Mouse (Mus musculus) layer of hippocampus, postnatal 25 days (tissue): ENCODE measurements at regions not wholly inside any gene's neighbourhood (a gene's known extent, or its start where the extent isn't known, plus 50 kb on each side); places are given as distances from the start of the nearest gene placed in this dataset.
A peak's percentile ranks its signal among the peaks of the same experiment; 100 is the strongest.

ENCODE experiments used
- DNase-seq, 2 experiments: peaks; one replicate each; pipeline ENCODE4 v3.0.0; 2022; ENCODE audit warnings: mixed read lengths in 2 of 2, low spot score in 1 of 2; ENCODE audit errors: extremely low spot score in 1 of 2

DNA sequence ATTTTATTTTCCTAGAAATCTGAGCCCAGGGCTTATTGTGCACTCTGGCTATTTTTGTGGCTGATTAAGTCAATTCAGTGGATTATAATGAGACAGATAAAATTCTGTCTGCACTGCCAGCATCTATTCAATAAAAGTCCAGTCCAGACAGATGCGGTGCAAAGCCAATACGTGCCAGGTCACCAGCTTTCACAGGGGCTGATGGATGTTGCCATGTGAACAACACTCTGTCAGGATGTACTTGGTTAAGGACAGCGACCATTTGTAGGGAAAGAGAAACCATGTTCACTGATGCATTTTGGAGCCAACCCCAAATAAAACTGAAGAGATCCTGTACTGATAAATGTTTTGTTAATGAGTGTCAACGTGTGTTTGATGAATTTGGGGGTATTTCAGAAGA lies 285.0 kb upstream of the Gnpda2 start:
- DNase-seq = no peak

DNA sequence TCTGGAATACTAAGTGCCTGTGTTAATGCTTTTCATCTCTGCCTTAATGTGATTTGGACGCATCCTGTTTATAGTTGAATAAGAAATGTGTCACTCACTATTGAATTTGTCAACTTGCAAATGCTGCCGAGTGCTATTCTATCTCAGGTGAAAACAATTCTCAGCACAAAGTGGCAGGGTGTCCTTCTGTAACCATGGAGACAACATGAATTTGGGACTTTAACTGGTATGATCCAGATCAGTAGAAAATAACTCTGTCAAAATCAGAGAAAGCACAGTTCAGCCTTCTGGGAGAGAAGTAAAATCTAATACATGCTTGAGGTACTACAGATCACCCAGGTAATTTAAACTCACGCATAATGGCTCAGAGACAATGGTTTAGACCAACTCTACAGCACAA lies 270.9 kb upstream of the Gnpda2 start:
- DNase-seq = no peak

DNA sequence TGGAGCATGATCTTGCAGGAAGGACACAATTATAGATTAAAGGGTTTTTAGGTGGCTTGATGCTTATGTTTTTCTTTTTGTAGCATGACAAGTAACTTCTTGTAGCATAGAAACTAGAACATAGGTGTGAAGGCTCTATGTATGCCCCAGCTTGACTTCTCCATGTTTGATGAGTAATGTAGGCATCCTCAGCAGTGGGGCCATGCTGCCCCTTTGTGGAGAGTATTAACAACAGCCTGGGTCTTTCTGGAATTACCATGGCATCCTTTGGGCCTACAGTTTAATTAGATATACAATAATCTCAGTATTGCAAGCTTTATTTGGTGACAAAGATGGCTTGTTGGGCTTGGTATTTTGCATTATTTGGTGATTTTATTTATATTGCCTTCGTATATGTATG lies 252.7 kb upstream of the Gnpda2 start:
- no peak for DNase-seq

DNA sequence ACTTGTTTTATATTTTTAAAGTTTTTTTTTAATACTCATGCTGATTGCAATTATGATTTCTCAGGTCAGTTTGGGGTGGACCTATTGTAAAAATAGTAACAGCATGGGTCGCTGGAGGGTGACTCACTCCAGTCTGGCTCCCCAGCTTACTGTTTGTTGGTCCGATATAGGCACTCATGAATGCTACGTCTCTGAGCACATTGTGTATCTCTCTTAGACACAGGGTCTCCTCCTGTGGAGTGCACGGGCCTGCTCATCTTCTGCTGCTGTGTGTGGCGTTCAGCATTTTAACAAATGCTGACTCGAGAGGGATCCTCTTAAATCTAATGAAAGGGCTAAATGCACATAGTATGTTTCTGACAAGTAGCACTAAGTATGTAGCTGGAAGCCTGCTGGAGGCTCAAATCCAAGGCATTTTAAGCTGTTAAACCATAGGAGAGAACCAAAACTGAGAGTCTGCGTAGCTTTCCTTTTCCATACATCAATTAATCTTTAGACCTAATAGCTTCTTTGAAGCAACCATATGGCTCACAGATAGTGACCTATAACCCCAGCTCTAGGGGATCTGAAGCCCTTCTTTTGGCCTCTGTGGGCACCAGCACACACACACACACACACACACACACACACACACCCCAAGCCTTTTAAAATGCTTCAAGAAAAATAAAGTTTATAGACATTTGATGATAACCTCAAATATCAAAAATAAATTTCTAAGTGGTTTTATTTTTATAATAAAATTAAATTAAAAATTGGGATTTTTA lies 246.0 kb upstream of the Gnpda2 start:
- no peak for DNase-seq

DNA sequence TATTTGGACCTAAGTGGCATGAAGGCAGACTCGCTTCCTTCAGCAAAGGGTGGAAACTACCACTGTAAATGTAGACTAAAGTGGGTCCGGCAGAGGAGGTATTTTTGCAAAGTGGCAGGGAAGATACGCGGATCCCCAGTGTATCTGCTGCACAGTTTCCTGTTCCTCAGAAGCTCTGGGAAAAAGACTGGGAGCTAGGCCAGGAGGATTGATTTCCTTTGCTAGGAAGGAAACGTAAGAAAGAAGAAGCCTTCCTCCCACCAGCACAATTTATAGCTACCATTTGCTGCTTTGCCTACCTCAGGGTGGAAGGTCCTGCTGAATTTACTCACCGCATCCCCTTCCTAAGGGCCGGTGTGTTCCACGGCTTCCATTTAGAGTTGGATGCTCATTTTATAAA lies 244.2 kb upstream of the Gnpda2 start:
- DNase-seq = no peak

DNA sequence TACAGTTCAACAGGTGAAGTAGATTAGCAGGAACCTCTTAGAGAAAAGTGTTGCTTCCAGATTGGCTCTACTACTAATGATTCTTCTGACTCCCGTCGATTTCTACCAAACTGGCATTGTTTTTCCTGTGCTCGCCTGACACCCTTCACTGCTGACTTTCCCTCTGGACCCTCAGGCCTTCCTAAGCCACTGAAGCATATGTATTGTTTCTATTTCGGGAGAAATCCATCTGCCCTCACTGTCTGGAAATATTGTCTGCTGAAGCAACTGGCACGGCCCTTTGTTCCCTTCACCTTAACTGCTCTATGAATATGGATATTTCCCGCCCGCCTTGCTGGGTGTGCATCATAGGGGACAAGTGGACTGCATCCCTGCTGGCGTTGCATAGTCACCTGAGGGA lies 243.0 kb upstream of the Gnpda2 start:
- DNase-seq = no peak

DNA sequence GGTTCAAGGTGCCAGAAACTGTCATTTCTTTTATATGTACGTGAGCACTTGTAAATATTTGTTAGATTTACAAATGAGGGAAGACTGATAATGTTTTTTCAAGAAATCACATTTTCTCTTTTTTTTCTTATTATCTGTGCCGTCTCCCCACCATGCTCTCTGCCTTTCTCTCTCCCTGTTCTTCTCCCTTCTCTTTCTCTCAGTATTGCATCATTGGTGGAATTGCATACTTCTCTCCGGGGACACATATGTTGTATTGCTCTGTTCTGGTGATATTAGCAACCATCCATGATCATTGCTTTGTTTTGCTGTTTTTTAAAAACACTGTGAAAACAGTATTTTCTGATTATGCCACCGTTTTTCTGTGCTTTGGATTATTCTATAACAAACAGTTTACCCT lies 225.6 kb upstream of the Gnpda2 start:
- DNase-seq = no peak

DNA sequence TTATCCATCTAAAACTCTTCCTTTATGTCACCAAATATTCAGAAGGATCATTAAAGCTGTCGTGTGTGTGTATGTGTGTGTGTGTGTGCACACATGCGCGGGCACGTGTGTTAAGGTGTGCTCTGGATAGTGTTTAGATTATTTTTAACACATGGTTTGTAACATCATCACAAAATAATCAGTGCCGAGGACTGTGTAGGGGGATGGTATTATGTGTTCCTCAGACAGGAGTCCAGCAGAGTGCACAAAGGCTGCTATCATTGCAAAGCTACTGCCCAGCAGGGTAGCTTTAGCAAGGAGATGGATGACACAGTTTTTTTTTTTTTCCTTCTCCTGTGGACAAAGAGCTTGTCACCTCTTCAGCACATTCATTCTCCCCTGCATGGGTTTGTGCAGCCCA lies 224.9 kb upstream of the Gnpda2 start:
- DNase-seq = no peak

DNA sequence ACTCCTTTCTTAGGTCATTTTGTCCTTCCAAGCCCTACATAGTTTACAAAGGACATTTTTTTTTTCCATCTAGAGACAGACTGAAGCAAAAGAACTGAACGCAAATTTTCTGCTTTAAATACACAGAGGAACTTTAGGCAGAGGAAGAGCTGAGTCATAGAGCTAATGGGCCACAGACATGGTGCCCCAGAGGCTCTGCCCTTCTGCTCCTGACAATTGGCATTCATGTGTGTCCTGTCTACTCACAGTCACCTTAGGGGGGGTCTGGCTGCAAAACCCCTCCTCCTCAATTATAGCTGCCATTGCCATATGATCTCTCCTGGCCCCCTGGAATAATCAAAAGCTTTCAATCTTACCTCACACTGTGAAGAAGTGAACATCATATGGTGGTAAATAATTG lies 223.2 kb upstream of the Gnpda2 start:
- DNase-seq = no peak

DNA sequence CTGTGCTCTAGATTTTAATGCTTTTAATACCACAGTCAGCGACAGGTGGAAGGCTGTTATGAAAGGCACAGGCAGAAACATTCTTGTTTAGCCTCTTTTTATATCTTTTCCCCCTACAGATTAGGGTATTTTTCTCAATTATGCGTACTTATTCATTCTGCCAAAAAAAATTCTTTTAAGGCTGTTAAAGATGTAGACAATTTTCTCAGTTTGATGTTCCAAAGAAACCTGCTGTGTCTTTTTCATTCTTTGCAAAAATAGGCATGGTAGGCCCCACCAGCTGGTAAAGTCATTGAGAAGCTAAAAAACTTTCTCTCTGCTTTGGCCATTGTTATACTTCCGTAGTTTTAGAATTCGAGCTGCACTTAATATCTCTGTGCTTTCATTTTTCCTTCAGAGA lies 210.5 kb upstream of the Gnpda2 start:
- no peak for DNase-seq

DNA sequence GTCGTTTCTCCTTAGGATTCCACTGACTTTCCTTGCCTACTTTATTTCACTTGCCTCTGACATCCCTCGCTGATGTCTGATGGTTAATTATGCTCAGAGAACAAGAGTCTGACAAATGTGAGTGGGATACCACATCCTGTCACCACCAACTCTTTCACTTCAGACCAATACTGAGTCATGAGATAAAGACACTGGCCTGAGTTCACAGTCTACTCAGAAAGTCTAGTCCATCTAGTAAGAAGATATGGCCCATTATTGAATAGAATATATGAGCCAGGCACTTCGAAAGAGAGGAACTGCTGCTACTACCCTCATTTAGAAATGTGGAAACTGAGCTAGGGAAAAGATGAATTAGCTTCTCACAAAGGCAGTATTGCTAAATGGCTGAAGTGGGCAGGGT lies 210.0 kb upstream of the Gnpda2 start:
- no peak for DNase-seq

DNA sequence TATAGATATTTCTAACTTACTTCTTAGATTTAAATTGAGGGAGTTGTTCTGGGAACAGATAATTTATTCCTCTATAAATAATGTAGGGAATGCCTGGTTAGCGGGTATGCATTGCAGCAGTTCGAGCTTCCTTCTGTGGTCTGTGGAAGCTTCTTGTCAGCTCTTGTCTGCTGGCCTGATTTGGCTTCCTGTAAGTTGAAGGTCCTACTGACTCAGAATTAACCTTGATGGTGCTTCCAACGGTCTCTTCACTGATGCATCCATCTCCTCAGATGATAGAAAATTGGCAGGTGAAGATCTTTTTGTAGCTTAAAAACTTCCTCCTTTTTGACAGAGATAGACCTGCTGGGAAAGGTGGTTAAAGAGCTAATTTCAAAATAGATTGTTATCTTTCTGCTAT lies 203.2 kb upstream of the Gnpda2 start:
- no peak for DNase-seq

DNA sequence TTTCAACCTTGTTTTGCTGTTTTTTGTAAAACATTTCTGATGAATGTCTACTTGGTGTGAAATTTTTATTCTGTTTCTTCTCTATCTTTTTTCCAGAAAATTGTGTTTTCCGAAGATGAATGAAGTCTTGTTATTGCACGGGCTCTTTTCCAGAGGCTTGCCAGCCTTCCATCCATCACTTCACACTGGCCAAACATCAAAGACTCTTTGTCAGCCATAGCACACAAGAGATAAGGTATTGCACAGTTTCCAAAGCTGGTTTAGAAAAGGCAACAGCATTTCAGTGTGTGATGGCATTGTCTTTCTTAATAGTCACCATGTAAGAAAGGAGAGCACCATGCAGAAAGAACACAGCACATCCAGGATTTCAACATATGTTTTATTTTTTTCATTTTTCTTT lies 202.5 kb upstream of the Gnpda2 start:
- DNase-seq = no peak

DNA sequence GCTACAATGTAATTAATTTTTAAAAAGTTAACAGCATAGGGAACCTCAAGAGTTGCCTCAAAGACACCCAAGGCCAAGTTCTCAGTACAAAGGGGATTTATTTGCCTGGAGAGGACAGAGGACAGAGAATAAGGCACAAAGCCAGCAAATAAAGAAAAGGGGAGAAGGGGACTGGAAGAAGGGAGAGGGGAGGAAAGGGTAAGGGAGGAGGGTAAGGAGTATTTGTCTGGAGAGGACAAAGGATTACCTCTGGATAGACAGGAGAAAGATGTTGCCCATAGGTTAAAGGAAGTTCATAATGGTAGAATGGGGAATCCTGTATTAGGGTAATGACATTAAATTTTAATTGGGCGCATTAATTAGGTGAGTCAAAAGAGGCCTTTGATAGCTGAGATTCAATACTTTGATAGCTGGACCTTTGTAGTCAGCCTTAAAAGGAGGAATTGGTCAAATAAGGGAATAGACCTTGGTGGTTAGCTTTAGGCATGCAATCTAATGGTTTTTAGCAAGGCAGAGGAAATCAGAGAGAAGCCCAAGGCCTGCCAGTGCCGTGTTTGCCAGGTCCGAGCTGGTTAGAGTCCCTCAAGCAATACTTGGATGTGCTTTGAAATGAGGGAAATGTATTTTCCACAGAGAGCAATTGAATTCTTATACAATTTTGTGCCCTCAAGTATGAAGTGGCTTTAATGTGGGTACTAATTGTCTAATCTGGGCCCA lies 164.8 kb upstream of the Gnpda2 start:
- DNase-seq = no peak

DNA sequence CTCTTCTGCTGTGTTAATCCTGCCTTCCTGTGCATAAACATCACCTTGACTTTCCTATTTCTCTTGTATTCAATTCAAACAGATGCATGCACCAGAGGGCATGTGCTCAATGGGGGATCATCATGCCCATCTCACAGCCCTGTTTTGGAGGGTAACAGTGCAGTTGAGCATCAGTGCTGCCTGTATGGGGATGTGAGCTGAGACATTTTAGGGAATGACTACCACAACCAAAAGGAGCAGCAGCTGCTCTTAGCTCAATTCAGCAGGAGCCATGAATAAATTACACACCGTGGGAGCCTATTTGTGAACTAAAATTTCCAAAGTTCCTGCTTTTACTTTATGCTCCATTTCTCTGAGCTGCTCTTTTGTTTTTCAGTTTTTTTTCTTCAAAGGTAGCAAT lies 164.2 kb upstream of the Gnpda2 start:
- DNase-seq = no peak

DNA sequence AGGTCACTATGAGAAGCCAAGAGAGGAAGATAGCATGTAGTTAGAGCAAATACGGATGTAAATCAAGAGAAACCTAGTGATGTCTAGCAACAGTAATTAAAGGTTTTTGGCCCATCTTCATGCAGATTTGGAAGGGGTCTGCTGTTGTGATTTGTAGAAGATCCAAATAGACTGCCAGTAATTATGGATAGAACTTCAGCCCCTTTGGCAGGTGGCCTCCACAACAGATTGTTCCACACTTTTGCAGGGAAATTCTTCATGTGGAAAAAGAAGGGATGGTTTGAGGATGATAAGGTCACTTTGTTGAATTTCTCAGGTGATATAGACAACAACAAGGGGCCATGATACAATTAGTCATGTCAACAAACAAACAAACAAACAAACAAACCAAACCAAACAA lies 148.4 kb upstream of the Gnpda2 start:
- DNase-seq = no peak

DNA sequence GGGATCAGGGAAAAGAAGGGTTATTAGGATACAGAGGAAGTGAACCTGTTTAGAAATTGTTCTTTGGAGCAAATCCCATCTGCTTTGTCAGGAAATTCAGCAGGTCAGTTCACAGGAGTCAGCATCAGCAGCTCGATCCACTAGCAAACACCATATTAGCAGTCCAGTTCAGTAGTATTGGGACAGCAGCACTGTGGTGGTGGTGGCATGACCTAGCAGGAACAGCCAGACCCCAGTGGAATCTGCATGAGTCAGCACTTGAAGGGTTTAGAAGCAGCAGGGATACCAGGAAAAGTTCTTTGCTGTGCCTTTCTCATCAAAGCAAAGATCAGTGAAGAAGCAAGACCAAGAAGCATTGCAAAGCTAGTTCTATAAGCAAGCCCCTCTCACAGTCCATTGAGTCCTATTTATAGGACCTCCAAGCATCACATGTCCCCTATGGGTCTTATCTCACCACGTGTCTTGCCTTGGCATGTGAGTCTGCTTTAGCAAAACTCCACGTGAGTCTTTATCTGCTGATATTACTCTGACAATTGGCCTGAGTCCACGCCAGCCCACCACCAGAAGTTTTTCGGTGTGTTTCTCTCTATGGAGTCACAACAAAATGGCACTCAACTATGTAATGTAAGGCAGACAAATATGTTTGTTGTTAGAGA lies 129.3 kb upstream of the Gnpda2 start:
- no peak for DNase-seq

DNA sequence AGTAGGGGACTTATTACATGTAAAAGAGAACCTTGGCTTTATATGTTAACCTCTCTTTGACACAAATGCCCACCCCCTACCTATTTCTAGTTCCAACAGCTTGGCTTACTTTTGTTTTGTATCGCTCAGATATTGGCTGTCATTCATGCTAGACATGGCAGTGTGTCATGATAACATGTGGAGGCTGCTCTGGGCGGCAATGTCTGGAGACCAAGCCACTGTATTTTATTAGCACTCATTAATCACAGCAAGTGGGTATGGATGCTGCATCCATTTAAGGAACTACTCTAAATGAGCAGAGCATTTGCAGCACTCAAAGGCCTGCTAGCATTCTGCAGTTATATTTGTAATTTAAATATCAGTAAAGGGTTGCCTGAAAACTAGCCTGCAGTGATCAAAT lies 123.9 kb upstream of the Gnpda2 start:
- DNase-seq = no peak

DNA sequence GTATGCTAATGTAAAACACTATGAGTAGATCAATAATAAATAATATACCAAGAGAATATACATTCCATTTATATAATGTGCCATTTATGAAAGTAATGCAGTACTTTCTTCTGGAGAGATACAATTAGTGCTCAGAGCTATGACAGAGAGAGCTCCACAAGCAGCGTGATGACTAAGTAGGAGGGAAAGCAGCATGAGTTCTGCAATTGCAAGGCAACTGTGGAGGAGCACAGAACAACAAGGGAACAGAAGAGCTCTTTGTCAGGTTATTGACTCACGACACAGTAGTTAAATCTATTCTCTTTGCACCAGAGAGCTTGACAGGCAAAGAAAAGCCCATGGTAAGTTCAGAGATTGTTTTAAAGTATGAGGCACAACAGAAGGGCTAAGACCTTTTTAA lies 115.0 kb upstream of the Gnpda2 start:
- no peak for DNase-seq

DNA sequence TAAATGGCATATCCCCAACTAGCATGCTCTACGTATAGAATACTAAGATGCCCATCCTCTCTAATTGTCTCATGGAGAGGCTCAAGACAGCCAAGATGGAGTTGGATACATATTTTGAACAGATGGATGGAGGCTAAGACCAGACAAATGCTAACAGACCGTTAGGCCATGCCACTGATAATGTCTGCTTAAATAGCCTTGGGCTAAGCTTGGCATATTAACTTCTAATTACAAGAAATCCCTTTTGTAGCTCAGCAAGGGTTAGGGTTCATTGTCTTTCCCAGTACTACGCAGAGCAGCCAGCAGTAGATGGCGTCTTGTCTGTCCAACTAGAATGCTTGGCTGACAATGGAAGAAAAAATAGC lies 113.0 kb upstream of the Gnpda2 start:
- DNase-seq = no peak

DNA sequence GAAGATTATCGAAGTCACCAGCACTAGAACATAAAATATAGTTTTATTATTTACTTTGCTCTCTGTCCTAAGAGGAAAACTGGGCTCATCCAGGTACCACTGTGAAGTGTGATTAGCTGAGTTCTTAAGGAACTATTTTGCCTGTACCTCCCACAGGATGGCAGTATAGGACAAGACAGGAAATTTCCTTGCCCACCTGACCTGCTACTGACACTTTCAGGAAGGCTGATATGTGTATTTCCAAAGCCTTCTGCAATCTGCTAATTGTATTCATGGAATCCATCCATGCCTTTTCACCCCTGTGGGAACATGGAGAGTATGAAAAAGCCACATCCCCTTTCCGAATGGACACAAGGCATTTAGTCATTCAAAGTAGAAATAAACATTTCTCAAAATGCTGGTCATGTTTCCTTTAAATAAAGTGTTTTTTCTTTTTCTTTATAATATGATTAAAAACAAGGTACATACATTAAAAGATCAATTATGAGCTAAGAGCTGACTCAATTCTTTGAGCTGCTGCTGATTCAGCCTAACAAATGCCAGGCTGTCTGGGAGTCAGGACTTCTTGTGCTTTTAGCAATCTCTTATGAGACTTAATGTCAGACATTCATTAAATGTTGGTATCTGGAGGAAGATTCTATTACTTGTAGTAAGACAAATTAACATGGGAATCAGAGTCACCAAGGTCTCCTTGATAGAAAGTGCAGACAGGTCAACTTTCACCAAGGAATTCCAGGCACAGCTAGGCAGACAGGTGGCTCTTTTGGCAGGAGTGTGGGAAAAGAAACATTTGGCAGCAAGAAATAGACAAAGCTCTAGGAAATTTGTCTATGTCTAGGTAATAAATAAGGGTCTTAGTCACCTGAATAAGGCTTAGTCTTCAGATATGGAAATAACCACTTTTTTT lies 112.4 kb upstream of the Gnpda2 start:
- peak in 1 of 2 experiments; percentile 26 for DNase-seq
